Mouse (Mus musculus) cerebellum, adult (tissue): ENCODE measurements at regions not wholly inside any gene's neighbourhood (a gene's known extent, or its start where the extent isn't known, plus 50 kb on each side); places are given as distances from the start of the nearest gene placed in this dataset.

Experiments used
- ATAC-seq: cut with Nextera tagmentation; 2 replicates; pipeline ENCODE4 v1.9.2; 2017; ENCODE audit warnings: mild to moderate bottlenecking, moderate library complexity, mixed read lengths; ENCODE audit not compliant: insufficient number of reproducible peaks, low FRiP score, low TSS enrichment

GRCm38 (mm10) chr6:50776931-50777495 lies 122.8 kb upstream of the Npvf start:
- peak; percentile 64; the same call in 1 of the 2 replicates for ATAC-seq

GRCm38 (mm10) chr6:50777827-50778226 lies 123.6 kb upstream of the Npvf start:
- ATAC-seq = no peak

GRCm38 (mm10) chr6:50780677-50781076 lies 126.4 kb upstream of the Npvf start:
- ATAC-seq = no peak

GRCm38 (mm10) chr6:50781271-50781670 lies 127.0 kb upstream of the Npvf start:
- ATAC-seq = no peak

GRCm38 (mm10) chr6:50782221-50782620 lies 128.0 kb upstream of the Npvf start:
- ATAC-seq = no peak

- no peak for ATAC-seq
Observed at GRCm38 (mm10) chr6:50783494-50783893, 129.3 kb upstream of the Npvf start.

GRCm38 (mm10) chr6:50784381-50784780 lies 130.1 kb upstream of the Npvf start:
- ATAC-seq = peak; percentile 52; the same call in 1 of the 2 replicates

GRCm38 (mm10) chr6:50787666-50788065 lies 133.4 kb upstream of the Npvf start:
- ATAC-seq = no peak

- ATAC-seq = no peak
Observed at GRCm38 (mm10) chr6:50799963-50800362, 145.7 kb upstream of the Npvf start.

GRCm38 (mm10) chr6:50802956-50803355 lies 148.7 kb upstream of the Npvf start:
- ATAC-seq = no peak

GRCm38 (mm10) chr6:50804477-50805005 lies 150.3 kb upstream of the Npvf start:
- no peak for ATAC-seq

GRCm38 (mm10) chr6:50806376-50807077 lies 152.3 kb upstream of the Npvf start:
- ATAC-seq = peak; percentile 17

GRCm38 (mm10) chr6:50807187-50808012 lies 153.2 kb upstream of the Npvf start:
- ATAC-seq = no peak

- ATAC-seq = no peak
Observed at GRCm38 (mm10) chr6:50808126-50808525, 153.9 kb upstream of the Npvf start.

GRCm38 (mm10) chr6:50808811-50809668 lies 154.8 kb upstream of the Npvf start:
- no peak for ATAC-seq

- ATAC-seq = no peak
Observed at GRCm38 (mm10) chr6:50809669-50809983, 155.4 kb upstream of the Npvf start.

- no peak for ATAC-seq
Observed at GRCm38 (mm10) chr6:50814936-50815500, 160.8 kb upstream of the Npvf start.

GRCm38 (mm10) chr6:50815579-50815978 lies 161.3 kb upstream of the Npvf start:
- ATAC-seq = no peak

GRCm38 (mm10) chr6:50817430-50817829 lies 163.2 kb upstream of the Npvf start:
- no peak for ATAC-seq

GRCm38 (mm10) chr6:50818433-50818832 lies 164.2 kb upstream of the Npvf start:
- no peak for ATAC-seq
